Mouse (Mus musculus): ENCODE data around the gene Zkscan17. TPM values are rescaled to one million over a fixed set of nuclear protein-coding genes. Genes with fewer than 3 reads are reported as not detected.

Gene Zkscan17
- total RNA-seq, 2 experiments from 2014 or later: 17.5 to 23.0 TPM

DNA sequence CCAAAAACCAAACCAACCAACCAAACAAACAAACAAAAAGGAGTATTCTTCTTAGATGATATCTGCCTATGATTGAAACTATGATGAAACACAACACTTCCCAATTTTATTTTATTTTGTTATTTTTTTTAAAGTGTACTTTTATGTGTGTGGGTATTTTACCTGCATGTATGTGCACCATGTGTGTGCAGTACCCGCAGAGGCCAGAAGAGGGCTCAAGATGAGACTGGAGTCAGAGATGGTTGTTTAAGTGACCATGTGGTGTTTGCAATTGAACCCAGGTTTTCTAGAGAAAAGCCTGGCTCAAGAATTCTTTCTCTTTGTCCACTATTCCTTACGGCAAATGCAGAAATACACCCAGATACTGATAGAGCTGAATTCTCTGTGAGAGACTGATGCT lies 2.4 kb downstream of the Zkscan17 start:
- no peak for ATAC-seq (replicated peaks; ENCODE audit: low FRiP score, low TSS enrichment, poor library complexity, severe bottlenecking)

DNA sequence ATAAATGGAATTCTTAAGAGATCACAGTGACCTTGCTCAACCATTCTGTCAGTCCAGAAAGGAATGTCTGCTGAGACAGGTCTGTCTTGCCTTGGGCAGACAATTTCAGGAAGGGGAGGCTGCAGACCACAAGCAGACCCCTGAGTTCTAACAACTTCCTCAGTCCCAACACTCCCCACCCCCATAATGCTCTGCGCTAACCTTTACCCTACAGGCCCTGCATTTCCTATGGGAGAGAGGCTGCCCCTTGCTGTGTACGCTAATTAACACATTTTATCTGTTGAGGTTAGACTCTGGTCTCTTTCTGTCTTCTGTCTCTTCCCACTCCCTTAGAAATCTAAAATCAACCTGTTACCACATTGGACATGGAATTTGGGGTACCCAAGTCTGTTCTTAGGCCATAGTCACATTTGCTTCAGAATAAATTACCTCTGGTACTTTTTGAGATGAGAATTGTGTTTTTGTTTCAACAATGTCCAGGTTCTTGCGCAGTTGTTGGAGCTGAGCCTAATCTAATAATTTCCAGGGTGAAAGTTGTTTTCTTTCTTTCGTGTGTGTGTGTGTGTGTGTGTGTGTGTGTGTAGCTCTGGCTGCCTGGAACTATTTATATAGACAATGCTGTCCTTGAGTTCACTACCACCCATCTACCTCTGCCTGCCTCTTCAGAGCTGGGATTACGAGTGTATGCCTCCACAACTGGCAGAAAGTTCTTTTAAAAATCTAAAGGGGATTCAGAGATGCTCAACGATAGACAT lies 6.6 kb downstream of the Zkscan17 start:
- no peak for ATAC-seq (replicated peaks; ENCODE audit: low FRiP score, low TSS enrichment, poor library complexity, severe bottlenecking)

DNA sequence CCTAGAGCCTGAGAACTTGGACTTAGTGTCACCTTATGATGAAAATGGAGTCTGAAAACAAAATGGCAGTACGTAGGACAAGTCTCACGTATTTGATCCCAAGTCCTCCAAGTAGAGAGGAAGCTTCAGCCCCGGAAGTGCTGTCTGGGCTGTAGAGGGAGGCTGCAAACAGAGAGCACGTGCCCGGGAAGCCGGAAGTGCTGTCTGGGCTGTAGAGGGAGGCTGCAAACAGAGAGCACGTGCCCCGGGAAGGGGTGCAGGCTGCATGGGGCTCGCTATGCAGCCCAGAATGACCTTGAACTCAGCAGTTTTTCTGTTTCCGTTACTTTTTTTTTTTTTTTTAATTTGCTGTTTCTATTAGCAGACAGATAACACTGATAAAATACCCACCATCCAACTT lies 8.3 kb downstream of the Zkscan17 start:
- 0 out of 2 replicates have a peak, but pooled peaks have one; percentile 43 for ATAC-seq (replicated peaks; ENCODE audit: low FRiP score, low TSS enrichment, poor library complexity, severe bottlenecking)

- no peak for ATAC-seq (replicated peaks; ENCODE audit: low FRiP score, low TSS enrichment, poor library complexity, severe bottlenecking)
Observed at GRCm38 (mm10) chr11:59517441-59517840, 9.1 kb downstream of the Zkscan17 start.

- no peak for ATAC-seq (replicated peaks; ENCODE audit: low FRiP score, low TSS enrichment, poor library complexity, severe bottlenecking)
Observed at GRCm38 (mm10) chr11:59514789-59515188, 11.8 kb downstream of the Zkscan17 start.

DNA sequence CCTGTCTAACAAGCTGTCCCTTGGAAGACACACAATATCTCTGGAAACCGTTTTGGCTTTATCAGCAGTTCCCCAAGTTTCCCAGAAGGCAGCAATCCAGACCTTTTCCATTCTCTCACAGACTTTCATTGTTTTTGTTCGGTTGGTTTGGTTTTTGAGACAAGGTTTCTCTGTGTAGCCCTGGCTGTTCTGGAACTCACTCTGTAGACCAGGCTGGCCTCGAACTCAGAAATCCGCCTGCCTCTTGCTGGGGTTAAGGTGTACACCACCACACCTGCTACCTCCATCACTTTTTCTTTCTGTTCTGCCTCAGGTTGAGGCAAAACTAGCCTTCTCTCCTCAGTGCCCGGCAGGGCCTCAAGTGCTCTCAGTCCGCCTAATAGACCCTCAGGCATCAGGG lies 12.2 kb downstream of the Zkscan17 start:
- no peak for ATAC-seq (replicated peaks; ENCODE audit: low FRiP score, low TSS enrichment, poor library complexity, severe bottlenecking)

DNA sequence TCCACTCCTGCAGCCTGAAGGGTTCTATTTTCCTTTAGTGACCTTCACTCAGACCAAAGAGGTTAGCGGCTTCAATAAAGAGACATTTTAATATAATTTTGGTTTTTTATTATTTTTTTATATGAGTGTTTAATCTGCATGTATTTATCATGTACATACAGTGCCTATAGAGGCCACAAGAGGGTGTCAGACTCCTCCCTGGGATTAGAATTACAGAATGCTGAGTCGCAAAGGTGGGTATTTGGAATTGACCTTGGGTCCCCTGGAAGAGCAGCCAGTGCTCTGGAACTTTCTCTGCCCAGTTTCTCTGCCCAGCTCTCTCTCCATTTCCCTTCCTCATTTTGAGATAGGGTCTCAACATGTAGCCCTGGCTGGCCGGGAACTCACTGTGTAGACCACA lies 13.0 kb downstream of the Zkscan17 start:
- ATAC-seq (replicated peaks; ENCODE audit: low FRiP score, low TSS enrichment, poor library complexity, severe bottlenecking): no peak; the same call in 1 of the 2 replicates

DNA sequence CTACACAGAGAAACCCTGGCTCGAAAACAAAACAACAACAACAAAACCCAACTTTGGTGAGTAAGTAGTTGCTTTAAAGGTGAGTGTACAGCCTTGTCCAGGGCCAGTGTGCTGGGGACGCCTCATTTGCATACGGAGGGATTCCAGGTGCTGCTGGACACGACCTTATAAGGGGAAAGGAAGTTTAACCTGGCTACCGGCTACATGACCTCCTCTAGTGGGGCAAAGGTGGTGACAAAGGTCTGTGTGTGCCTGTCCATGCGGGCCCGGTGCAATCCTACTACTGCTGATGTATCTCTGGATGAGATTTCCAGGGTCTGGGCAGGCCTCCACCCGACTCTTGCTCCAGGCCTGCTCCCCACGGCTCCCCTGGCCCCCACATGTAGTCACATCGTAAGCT lies 13.8 kb downstream of the Zkscan17 start:
- ATAC-seq (replicated peaks; ENCODE audit: low FRiP score, low TSS enrichment, poor library complexity, severe bottlenecking): no peak

- ATAC-seq (replicated peaks; ENCODE audit: low FRiP score, low TSS enrichment, poor library complexity, severe bottlenecking): no peak
Observed at GRCm38 (mm10) chr11:59511558-59511957, 15.0 kb downstream of the Zkscan17 start.

DNA sequence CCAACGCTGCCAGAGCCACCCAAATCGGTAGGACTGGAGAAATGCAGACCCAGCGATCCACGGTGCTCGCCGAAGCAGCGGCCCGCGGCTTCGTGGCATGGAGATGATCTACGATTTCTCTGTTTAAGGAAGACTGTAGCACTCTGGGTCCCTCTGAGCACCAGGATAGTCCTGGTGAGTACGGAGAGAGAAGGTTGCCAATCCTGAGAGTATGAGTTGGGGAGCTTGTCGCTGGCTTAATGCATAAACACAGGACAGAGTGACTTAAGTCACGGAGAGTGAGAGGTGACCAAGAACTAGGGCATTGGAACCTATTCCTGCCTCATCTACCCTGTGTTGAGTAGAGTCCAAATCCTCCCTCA lies 19.9 kb downstream of the Zkscan17 start:
- 0 out of 2 replicates have a peak, but pooled peaks have one; percentile 0 for ATAC-seq (replicated peaks; ENCODE audit: low FRiP score, low TSS enrichment, poor library complexity, severe bottlenecking)

GRCm38 (mm10) chr11:59505839-59506712 lies 20.5 kb downstream of the Zkscan17 start:
- ATAC-seq (replicated peaks; ENCODE audit: low FRiP score, low TSS enrichment, poor library complexity, severe bottlenecking): peak; percentile 65

GRCm38 (mm10) chr11:59505351-59505838 lies 21.2 kb downstream of the Zkscan17 start:
- peak; percentile 75 for ATAC-seq (replicated peaks; ENCODE audit: low FRiP score, low TSS enrichment, poor library complexity, severe bottlenecking)

GRCm38 (mm10) chr11:59501978-59502700 lies 24.4 kb downstream of the Zkscan17 start:
- no peak for ATAC-seq (replicated peaks; ENCODE audit: low FRiP score, low TSS enrichment, poor library complexity, severe bottlenecking)

- no peak for ATAC-seq (replicated peaks; ENCODE audit: low FRiP score, low TSS enrichment, poor library complexity, severe bottlenecking)
Observed at GRCm38 (mm10) chr11:59497747-59498146, 28.8 kb downstream of the Zkscan17 start.

DNA sequence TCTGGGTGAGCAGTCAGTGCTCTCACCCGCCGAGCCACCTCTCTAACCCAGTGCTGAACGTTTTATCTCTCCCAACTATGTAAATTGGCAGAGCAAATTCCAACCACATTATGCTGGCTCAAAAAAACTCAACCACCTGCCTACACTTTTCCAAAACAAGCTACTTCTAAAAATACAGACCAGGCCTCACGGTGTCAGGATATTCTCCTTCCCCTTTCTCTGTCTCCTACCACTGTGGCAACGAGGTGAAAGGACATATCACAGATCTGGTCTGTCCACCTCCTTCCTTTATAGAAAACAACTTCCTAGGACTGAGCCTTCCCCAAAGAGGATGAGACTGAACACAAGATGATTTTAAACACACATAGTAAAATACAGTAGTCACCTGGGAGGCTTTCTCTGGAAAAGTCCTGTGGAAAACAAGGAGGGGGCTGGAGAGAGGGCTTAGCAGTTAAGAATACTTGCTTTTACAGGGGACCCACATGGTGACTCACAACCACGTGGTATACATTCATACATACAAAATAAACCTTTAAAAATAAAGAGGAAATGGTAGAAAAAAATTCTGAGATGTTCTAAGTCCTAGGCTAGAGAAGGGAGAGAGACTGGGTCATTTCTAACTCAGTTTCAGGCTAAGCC lies 29.8 kb downstream of the Zkscan17 start:
- no peak for ATAC-seq (replicated peaks; ENCODE audit: low FRiP score, low TSS enrichment, poor library complexity, severe bottlenecking)

GRCm38 (mm10) chr11:59486222-59486621 lies 40.3 kb downstream of the Zkscan17 start:
- ATAC-seq (replicated peaks; ENCODE audit: low FRiP score, low TSS enrichment, poor library complexity, severe bottlenecking): no peak

DNA sequence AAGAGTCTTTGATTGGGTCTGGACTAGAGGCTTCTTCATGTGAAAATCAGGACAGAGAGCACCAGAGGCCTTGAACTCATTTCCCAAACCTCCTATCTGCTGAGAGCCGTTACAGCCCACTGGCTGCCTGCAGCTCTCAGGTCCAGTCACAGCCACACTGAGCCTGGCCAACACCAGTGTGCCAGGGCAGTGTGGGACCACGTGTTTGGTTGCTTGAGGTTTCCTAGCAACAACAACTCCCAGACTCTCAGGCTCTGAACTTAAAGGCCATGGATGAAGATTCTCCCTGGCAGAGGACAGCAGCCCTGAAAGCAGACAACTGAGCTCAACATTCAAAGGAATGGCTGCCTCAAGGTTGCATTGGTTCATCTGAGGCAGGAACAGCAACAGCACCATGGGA lies 40.9 kb downstream of the Zkscan17 start:
- no peak for ATAC-seq (replicated peaks; ENCODE audit: low FRiP score, low TSS enrichment, poor library complexity, severe bottlenecking)

DNA sequence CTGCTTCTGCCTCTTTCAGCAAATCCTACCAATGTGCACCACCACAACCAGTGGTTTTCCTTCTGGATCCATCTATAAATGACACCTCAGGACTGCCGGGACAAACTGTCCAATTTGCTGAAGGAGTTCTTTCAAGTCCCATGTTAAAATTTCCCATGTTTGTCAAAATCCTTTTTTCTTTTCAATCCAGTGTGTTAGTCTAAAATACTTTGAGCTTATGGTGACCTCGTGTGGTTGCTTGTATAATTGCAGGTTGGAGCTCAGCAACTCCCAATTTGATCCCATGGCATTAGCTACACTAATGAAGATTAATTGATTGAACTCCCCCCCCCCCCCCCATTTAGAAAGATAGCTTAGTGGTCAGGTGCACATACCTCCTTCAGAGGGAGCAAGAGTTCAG lies 43.3 kb downstream of the Zkscan17 start:
- no peak for ATAC-seq (replicated peaks; ENCODE audit: low FRiP score, low TSS enrichment, poor library complexity, severe bottlenecking)

DNA sequence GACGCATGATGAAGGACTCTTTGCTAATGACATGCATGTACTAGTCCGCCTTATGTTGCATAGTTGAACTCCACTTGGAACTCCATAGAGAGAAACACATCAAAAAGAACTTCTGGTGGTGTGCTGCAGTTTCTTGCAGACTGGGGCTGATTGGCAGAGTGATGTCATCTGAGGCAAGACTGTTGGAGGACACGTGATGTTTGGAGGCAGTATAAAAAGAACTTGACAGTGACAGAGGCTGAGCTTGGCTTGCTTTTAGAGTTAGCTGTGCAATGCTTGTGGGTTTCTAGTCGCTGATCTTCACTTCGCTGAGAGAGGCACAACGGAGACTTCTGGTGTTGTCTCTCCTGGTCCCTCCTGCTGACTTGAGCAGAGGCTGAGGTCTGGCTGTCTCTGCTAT lies 49.3 kb downstream of the Zkscan17 start:
- ATAC-seq (replicated peaks; ENCODE audit: low FRiP score, low TSS enrichment, poor library complexity, severe bottlenecking): no peak

All from megakaryocyte-erythroid progenitor cell, adult 5-6 weeks (primary cell).